Mouse (Mus musculus) 3134 (cell line): ENCODE measurements around the gene Oxld1.
A peak's percentile ranks its signal among the peaks of the same experiment; 100 is the strongest.

Experiments used
- DNase-seq: peaks from one replicate; pipeline ENCODE4 v3.0.0-alpha.2; 2011; ENCODE audit warnings: low spot score; ENCODE audit not compliant: insufficient read length; ENCODE audit errors: extremely low read depth

Oxld1 gene

DNA sequence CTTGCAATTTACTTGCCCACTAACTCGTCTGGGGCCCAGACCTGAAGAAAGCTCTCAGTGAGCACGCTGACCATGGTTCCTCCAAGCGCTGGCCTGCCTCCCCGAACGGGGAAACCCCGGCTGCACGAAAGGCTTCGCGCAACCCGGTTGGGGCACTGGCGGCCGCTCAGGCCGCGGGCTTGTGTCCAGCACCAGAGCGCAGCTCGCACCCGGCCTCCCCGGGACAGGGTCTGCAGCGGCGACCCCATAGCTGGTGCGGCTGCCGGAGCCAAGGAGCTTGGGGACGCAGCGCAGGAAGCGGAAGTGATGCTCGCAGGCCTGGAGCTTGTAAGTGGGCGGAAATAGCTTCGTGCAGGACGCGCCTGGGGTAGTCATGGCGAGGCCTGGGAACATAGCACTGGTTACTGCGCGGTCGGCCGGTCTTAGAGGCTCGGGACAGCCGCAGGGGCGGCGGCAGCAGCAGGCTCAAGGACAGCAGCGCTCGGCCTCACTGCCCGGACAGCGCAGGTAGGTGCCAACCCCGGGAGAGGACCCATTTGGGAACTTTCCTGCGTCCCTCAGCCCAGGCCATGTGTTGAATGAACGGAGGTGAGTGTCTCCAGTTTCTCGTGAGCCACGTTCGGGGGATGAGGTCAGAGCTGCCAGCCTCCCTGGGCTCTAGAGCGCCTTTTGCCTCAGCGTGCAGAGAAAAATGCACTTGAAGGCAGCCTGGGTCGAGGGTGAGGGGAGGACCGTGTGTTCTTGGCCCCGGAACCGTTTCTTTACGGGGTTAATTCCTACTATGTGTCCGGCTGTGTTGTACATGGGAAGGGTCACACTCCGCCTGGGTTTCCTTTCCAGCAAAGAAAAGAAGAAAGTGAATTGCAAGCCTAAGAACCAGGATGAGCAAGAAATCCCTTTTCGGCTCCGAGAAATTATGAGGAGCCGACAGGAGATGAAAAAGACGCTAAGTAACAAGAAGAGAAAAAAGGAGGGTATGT, at the start of gene Oxld1, which contains the start of gene Ccdc137:
Oxld1 (minus strand) TSS at position 297 of the 980 bp plus-strand sequence.
Ccdc137 (plus strand) TSS at position 344 of the 980 bp plus-strand sequence.
- DNase-seq: peak; percentile 91

GRCm38 (mm10) chr11:120506899-120507298, 49.0 kb upstream of the Oxld1 start:
- no peak for DNase-seq

- no peak for DNase-seq
Measured at GRCm38 (mm10) chr11:120505661-120506060, 47.8 kb upstream of the Oxld1 start.

DNA sequence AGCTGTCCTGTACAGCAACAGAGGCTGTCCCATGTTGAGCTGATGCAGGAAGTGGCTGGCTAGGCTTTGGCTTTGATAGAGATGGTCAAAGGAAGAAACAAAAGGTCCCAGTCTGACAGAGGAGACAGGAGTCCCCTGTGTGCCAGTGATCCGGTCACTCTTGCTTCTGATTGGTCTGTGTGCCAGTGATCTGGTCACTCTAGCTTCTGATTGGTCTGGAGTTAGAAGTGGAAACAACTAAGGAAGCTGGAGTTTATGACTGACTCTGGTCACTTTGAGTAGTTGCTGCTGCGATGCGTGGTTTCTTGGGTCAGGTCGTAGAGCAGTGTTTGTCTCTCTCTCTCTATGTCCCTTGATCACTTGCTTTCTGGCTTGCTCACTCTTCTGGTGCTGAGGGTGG, 43.8 kb upstream of the Oxld1 start:
- DNase-seq: no peak

DNA sequence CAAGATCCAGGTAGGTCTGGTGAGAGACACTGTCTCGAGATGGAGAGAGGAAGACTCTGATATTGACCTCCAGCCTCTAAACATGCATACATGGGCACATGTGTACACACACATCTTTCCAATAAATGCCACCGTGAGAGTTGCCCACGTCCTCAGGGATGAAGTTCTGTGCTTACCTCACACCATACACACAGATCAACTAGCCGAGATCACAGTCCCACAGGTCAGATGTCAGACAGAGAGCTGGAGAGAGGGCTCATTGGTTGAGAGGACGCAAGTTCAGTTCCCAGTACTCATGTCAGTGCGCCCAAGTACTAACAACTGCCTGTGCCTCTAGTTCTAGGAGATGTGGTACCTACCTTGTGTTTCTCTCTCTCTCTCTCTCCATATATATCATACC, 43.1 kb upstream of the Oxld1 start:
- no peak for DNase-seq

DNA sequence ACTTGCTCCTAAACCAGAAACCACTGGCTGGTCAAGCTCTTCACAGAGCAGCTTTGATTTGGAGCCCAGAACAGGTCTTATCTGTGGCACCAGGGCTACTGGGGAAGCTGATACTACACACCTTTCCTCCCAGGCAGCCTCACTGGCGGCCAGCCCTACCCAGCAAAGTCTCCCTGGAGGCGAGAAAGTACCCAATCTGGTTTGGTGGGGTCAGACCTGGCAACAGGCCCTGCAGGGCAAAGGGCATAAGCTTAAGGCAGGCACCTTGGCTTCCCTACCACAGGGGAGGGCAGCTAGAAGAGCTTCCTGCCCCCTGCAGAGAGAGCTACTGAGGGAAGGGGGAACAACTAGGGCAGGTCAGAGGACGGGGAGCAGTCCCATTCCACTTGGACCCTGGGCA, 42.5 kb upstream of the Oxld1 start:
- DNase-seq: no peak

GRCm38 (mm10) chr11:120499894-120500293, 42.0 kb upstream of the Oxld1 start:
- no peak for DNase-seq

GRCm38 (mm10) chr11:120498891-120499290, 41.0 kb upstream of the Oxld1 start:
- DNase-seq: no peak

DNA sequence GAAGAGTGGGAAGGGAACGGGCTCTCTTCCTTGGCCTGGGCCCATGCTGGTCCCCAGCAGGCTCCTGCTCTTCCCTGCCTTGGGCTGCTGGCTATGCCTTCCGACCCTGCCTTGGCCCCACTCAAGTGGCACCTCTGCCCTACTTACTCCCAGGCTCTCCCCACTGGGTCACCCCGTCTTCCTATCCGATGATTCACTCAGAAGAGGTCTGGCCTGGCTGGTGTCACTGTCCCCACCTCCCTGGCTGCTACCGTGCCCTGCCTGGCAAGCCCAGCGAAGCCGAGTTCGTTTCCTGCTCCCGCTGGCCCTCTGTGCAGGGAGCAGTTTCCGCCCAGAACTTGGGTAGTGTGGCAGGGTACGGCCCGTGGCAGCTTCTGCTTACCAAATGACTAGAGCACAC, 40.4 kb upstream of the Oxld1 start:
- DNase-seq: no peak

DNA sequence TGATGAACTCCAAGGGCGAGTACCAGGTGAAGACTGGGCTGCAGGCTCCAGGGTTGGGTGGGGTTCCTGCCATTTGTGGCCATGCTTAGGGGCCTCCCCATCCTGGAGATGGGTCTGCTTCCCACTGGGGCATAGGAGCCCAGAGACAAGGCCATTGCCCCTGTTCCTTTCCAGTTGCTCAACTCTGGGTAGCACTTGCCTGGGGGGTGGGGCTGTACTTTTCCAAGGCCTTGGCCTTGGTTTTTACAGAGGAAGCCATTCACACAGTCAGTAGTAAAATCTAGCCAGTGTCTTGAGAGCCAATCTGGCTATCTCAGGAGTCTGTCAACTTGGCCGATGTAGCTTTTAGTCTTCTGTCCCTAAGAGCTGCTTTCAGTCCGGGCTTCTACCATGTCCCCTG, 39.6 kb upstream of the Oxld1 start:
- no peak for DNase-seq

DNA sequence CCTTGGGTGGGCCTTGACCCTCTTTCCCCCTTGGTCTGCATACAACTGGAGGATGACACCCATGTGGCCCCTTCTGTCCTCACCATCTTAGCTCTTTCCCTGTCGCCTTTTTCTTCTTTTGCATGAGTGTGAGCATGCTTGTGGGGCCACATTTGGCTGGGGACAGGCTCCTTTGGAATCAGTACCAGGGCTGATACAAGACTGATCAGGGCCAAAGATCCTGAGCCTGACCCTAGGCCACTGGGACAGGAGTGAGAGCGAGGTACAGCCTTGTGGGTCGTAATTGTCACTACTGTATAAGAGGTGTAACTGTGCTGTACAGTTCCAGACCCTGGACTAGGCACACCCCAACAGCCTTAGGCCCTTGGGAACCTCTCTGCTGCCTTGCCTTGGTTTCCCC, 36.0 kb upstream of the Oxld1 start:
- no peak for DNase-seq

DNA sequence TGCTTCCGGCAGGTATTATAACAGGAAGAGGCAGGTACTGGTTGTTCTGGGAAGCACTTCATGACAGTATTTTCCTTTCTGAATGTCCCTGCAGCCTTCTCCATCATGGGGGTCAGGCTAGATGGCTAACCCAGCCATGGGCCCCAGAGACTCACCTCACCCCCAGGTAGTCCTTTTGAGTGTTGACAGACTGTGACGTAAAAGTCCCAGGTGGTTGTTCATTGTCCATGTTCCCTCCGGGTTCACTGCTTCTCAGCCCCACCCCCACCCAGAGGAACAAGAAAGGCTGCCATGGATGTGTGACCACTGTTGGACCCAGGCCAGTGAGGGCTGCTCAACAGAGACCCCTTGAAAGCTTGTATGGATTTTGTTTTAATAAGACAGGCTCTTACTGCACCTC, 35.5 kb upstream of the Oxld1 start:
- DNase-seq: no peak

DNA sequence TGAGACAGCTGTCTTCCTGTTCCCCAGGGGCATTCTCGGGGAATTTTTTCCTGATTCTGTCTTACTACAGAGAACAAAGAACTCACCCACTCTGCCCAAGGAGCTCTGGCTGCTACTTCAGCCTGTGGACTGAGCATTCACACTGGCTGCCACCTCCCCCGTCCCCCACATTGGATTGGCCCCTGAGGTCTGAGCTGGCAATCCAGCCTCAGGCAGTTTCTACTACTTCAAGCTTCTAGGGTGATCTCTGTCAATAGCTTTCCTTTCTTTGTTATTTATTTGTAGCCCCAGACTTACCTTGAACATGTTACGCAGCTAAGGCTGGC, 35.0 kb upstream of the Oxld1 start:
- no peak for DNase-seq

DNA sequence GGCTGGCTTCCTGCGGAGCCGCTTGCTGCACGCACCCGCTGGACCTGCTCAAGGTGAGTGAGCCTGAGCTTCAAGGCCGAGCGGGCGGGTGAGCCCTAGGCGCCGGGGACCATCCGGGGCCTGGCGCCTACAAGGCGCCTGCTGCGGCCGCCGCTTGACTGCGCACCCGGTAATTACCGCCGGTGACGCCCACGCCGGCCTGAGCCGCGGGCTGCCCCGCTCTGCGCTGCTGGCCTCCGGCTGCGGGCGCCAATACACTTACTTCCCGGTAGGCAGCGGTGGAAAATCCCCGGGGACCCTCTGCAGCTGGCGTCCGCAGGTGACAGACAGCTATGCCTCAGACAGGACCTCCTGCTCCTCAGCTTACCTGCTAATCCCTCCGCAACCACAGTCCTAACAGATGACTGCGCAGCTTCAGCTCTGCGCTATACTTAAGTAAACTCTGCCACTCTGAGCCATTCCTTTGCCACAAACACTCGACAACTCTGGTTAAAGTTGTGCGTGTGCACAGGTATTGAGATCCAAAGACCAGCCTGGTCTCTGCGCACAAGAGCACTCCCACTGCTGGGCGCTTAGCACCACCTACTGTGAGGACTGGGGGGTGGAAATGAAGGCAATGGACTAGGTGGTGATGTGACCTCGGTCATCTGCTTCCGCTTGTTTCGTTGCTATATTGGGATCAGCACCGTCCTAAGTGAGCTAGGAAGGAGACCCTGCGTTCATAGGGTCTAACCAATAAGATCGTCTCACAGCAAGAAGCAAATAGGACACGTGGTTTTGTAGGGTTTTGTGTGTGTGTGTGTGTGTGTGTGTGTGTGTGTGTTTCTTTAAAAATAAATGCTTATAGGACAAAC, 34.4 kb upstream of the Oxld1 start:
- DNase-seq: no peak

DNA sequence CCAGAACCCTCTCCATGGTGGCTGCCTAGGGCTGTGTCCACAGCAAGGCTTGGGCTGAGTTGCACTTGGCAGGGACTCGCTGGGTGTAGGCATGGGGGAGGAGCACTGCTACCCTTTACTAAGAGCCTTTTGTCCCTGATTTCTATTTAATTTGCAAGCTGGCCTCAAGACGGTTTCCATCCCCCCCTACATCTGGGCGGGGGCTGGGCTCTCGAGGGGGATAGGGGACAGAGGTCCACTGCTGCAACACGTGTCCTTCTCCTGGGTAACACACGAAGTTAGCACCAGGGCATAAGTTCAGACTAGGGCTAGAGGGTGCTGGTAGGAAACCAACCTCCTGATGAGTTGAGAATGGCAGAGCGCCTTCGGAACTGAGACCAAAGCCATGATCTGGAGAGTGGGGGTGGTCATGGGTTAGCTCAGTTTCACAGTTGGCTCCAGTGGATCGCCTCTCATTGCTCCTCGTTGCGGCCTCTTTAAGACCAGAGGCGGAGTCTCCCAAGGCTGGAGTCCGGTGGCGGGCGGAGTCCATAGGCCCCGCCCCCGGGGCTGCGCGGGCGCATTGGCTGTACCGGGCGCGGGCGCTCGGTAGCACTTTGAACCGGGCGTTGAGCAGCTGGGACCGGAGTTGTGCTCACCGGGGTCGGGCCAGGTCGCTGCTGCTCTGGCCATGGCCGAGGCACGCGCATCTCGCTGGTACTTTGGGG, 33.6 kb upstream of the Oxld1 start, which contains the start of gene Slc25a10:
Slc25a10 (plus strand) TSS at position 524 of the 707 bp plus-strand sequence.
- peak; percentile 93 for DNase-seq

GRCm38 (mm10) chr11:120490291-120491046, 32.6 kb upstream of the Oxld1 start:
- DNase-seq: no peak

GRCm38 (mm10) chr11:120489054-120489761, 31.3 kb upstream of the Oxld1 start:
- DNase-seq: peak; percentile 54

DNA sequence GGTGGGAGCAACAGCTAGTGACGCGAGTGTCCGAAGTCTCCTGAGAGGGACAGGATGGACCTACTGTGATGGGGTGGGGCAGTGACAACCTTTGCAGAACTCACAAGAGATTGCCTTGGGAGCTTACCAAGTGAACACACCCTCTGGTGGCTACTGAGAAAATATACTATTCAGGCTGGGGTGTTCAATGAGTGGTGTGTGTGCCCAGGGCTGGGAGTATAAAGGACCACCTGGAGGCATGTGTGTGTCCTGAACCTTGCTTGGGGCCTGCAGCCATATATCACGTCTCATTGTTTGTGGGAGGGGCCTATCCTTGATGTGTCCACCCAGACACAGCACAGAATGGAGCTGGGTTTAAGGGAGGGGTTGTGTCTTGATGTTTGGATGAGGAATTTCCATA, 30.6 kb upstream of the Oxld1 start:
- DNase-seq: no peak

DNA sequence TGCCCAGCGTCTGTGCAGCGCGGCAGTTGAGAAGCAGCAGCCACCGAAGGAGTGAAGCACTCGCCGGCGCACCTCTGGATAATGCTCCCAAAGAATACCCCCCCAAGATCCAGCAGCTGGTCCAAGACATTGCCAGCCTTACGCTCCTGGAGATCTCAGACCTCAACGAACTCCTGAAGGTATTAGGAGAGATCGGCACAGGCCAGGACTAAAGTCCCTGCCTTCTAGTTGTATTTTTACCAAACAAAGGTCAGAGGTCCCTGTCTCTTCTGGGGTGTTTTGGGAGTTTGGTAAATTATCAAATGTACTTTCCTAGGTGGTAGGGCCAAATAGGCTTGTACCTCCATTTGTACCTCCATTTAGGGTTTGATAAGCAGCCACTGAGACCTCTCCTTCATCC, 27.4 kb upstream of the Oxld1 start:
- no peak for DNase-seq
